Mouse (Mus musculus) lung, embryonic 16.5 days (tissue): Measurements from ENCODE around the gene Hcrt. TPM values are rescaled to one million over a fixed set of nuclear protein-coding genes. Genes with fewer than 3 reads are reported as not detected.

ENCODE experiments used
- ATAC-seq: fragments of 200-750 bp; cut with Nextera tagmentation; 2 replicates; pipeline ENCODE4 v1.8.0; 2017; ENCODE audit warnings: low read depth, mild to moderate bottlenecking, moderate library complexity
- H3K27ac ChIP-seq: fragments of 300-500 bp; sonication (generic); 2 replicates; pipeline ENCODE4 v1.5.1; 2014; ENCODE audit warnings: mild to moderate bottlenecking, control low read depth, low read length
- H3K27me3 ChIP-seq: fragments of 300-500 bp; sonication (generic); 2 replicates; pipeline ENCODE4 v1.6.1; 2014; ENCODE audit warnings: low read depth, low read length, mixed read lengths; ENCODE audit not compliant: control insufficient read depth, insufficient read depth
- H3K36me3 ChIP-seq: fragments of 300-500 bp; sonication (generic); 2 replicates; pipeline ENCODE4 v1.6.1; 2014; ENCODE audit warnings: low read length; ENCODE audit not compliant: control insufficient read depth, insufficient read depth
- H3K4me1 ChIP-seq: fragments of 300-500 bp; sonication (generic); replicated peaks from 2 replicates; pipeline ENCODE4 v1.6.1; 2014; ENCODE audit warnings: low read length, mixed read lengths; ENCODE audit not compliant: control insufficient read depth, insufficient read depth
- H3K4me2 ChIP-seq: fragments of 300-500 bp; sonication (generic); 2 replicates; pipeline ENCODE4 v1.6.1; 2014; ENCODE audit warnings: low read depth, low read length, control low read depth
- H3K4me3 ChIP-seq: fragments of 300-500 bp; sonication (generic); 2 replicates; pipeline ENCODE4 v1.5.1; 2014; ENCODE audit warnings: mild to moderate bottlenecking, low read length, control low read depth
- H3K9ac ChIP-seq: fragments of 300-500 bp; sonication (generic); 2 replicates; pipeline ENCODE4 v1.6.1; 2014; ENCODE audit warnings: low read length, control low read depth
- H3K9me3 ChIP-seq: fragments of 300-500 bp; sonication (generic); 2 replicates; pipeline ENCODE4 v1.6.1; 2016; ENCODE audit warnings: low read length; ENCODE audit not compliant: control insufficient read depth
- WGBS: fragments of 180-500 bp; shearing (Covaris S2); extraction: QIAGEN DNeasy Blood & Tissue Kit; methylation state at CpG from one replicate; pipeline ENCODE4 v1.1.7; 2014; 5-methylcytosine and 5-hydroxymethylcytosine counted together
- polyA plus RNA-seq: library from polyadenylated mRNA; unstranded; fragments of >200 nt; fragmentation: Nextera tagmentation; extraction: Ambion mirVana; gene quantifications from 2 replicates; pipeline ENCODE4 v1.2.1, GENCODE M21; 2015

The Hcrt gene
- polyA plus RNA-seq, 1 experiment from 2014 or later: not detected

- peaks cover 10% of the 10 kb centered on the region for H3K36me3 ChIP-seq
- no peaks in the 10 kb centered on the region for H3K9me3 ChIP-seq
- H3K4me2 ChIP-seq: no peak overlapping the region
- peak overlapping the region; percentile 73 for H3K27ac ChIP-seq
- ATAC-seq: no peak
- peaks cover 32% of the 10 kb centered on the region for H3K4me1 ChIP-seq
- no peaks in the 10 kb centered on the region for H3K27me3 ChIP-seq
- 56% methylated on average over 4 of the region's 4 CpGs for WGBS
- H3K4me3 ChIP-seq: no peak overlapping the region
- no peak overlapping the region for H3K9ac ChIP-seq
These were observed 41.5 kb downstream of the Hcrt start for GRCm38 (mm10) chr11:100721254-100721653.

GRCm38 (mm10) chr11:100720345-100720744, 42.4 kb downstream of the Hcrt start:
- H3K27me3 ChIP-seq: no peaks in the 10 kb centered on the region
- 60% methylated on average over 5 of the region's 5 CpGs for WGBS
- no peaks in the 10 kb centered on the region for H3K9me3 ChIP-seq
- H3K4me1 ChIP-seq: peaks cover 29% of the 10 kb centered on the region
- H3K9ac ChIP-seq: peak overlapping the region; percentile 36
- no peak for ATAC-seq
- H3K27ac ChIP-seq: peak overlapping the region; percentile 73
- peaks cover 13% of the 10 kb centered on the region for H3K36me3 ChIP-seq
- H3K4me2 ChIP-seq: no peak overlapping the region
- H3K4me3 ChIP-seq: no peak overlapping the region

- H3K4me3 ChIP-seq: no peak overlapping the region
- no peak overlapping the region for H3K9ac ChIP-seq
- WGBS: 61% methylated on average over 11 of the region's 11 CpGs
- peaks cover 14% of the 10 kb centered on the region for H3K36me3 ChIP-seq
- no peak overlapping the region; the same call in 1 of the 2 replicates for H3K27ac ChIP-seq
- no peak overlapping the region for H3K4me2 ChIP-seq
- H3K27me3 ChIP-seq: no peaks in the 10 kb centered on the region
- peaks cover 24% of the 10 kb centered on the region for H3K4me1 ChIP-seq
- ATAC-seq: no peak
- no peaks in the 10 kb centered on the region for H3K9me3 ChIP-seq
These were observed 42.8 kb downstream of the Hcrt start for GRCm38 (mm10) chr11:100719893-100720292.

- ATAC-seq: no peak; the same call in 1 of the 2 replicates
- H3K27me3 ChIP-seq: no peaks in the 10 kb centered on the region
- H3K27ac ChIP-seq: no peak overlapping the region
- H3K9ac ChIP-seq: no peak overlapping the region
- no peak overlapping the region for H3K4me3 ChIP-seq
- H3K36me3 ChIP-seq: peaks cover 15% of the 10 kb centered on the region
- H3K4me2 ChIP-seq: no peak overlapping the region
- no peaks in the 10 kb centered on the region for H3K9me3 ChIP-seq
- 89% methylated on average over 3 of the region's 3 CpGs for WGBS
- H3K4me1 ChIP-seq: peaks cover 21% of the 10 kb centered on the region
These were observed 43.4 kb downstream of the Hcrt start for GRCm38 (mm10) chr11:100719312-100719711.

GRCm38 (mm10) chr11:100718866-100719265, 43.9 kb downstream of the Hcrt start:
- H3K4me1 ChIP-seq: peaks cover 25% of the 10 kb centered on the region
- no peak overlapping the region for H3K27ac ChIP-seq
- H3K27me3 ChIP-seq: no peaks in the 10 kb centered on the region
- 84% methylated on average over 4 of the region's 4 CpGs for WGBS
- ATAC-seq: no peak
- H3K4me2 ChIP-seq: no peak overlapping the region
- no peak overlapping the region for H3K9ac ChIP-seq
- H3K4me3 ChIP-seq: no peak overlapping the region
- H3K9me3 ChIP-seq: no peaks in the 10 kb centered on the region
- H3K36me3 ChIP-seq: peaks cover 15% of the 10 kb centered on the region

GRCm38 (mm10) chr11:100718462-100718861, 44.3 kb downstream of the Hcrt start:
- Histone ChIP-seq H3K27me3 (no peaks in the 10 kb centered on the region), H3K9me3 (no peaks in the 10 kb centered on the region), H3K4me1 (peaks cover 29% of the 10 kb centered on the region), H3K27ac (no peak overlapping the region), H3K4me2 (no peak overlapping the region), H3K4me3 (no peak overlapping the region), H3K9ac (no peak overlapping the region), H3K36me3 (peaks cover 15% of the 10 kb centered on the region)
- no peak for ATAC-seq
- WGBS: 87% methylated on average over 7 of the region's 7 CpGs

- H3K9me3 ChIP-seq: no peaks in the 10 kb centered on the region
- no peaks in the 10 kb centered on the region for H3K27me3 ChIP-seq
- H3K27ac ChIP-seq: no peak overlapping the region
- H3K36me3 ChIP-seq: peaks cover 15% of the 10 kb centered on the region
- 73% methylated on average over 3 of the region's 3 CpGs for WGBS
- H3K9ac ChIP-seq: no peak overlapping the region
- ATAC-seq: no peak
- H3K4me1 ChIP-seq: peaks cover 30% of the 10 kb centered on the region
- no peak overlapping the region for H3K4me3 ChIP-seq
- H3K4me2 ChIP-seq: no peak overlapping the region
These were observed 46.1 kb downstream of the Hcrt start for GRCm38 (mm10) chr11:100716649-100717048.

- Histone ChIP-seq H3K36me3 (peaks cover 15% of the 10 kb centered on the region), H3K4me1 (peaks cover 26% of the 10 kb centered on the region), H3K9me3 (no peaks in the 10 kb centered on the region), H3K4me3 (no peak overlapping the region), H3K4me2 (no peak overlapping the region), H3K27ac (no peak overlapping the region), H3K9ac (no peak overlapping the region), H3K27me3 (no peaks in the 10 kb centered on the region)
- no peak for ATAC-seq
- 87% methylated on average over 6 of the region's 6 CpGs for WGBS
These were observed 47.8 kb downstream of the Hcrt start for GRCm38 (mm10) chr11:100714948-100715347.

GRCm38 (mm10) chr11:100714534-100714915, 48.2 kb downstream of the Hcrt start:
- Histone ChIP-seq H3K36me3 (peaks cover 15% of the 10 kb centered on the region), H3K4me1 (peaks cover 26% of the 10 kb centered on the region), H3K27me3 (no peaks in the 10 kb centered on the region), H3K4me3 (peak overlapping the region; percentile 41), H3K27ac (peak overlapping the region; percentile 85; the same call in 1 of the 2 replicates), H3K9ac (no peak overlapping the region), H3K9me3 (no peaks in the 10 kb centered on the region), H3K4me2 (peak overlapping the region; percentile 68)
- peak; percentile 21; the same call in 1 of the 2 replicates for ATAC-seq
- 43% methylated on average over 6 of the region's 6 CpGs for WGBS
